Mouse (Mus musculus) kidney, postnatal 36 days (tissue): Measurements from ENCODE around the gene Fstl1.

Experiments used
- DNase-seq, 2 experiments: peaks; one replicate each; pipeline ENCODE4 v3.0.0; 2021 to 2022; ENCODE audit warnings: mixed read lengths in 2 of 2

Gene Fstl1

DNA sequence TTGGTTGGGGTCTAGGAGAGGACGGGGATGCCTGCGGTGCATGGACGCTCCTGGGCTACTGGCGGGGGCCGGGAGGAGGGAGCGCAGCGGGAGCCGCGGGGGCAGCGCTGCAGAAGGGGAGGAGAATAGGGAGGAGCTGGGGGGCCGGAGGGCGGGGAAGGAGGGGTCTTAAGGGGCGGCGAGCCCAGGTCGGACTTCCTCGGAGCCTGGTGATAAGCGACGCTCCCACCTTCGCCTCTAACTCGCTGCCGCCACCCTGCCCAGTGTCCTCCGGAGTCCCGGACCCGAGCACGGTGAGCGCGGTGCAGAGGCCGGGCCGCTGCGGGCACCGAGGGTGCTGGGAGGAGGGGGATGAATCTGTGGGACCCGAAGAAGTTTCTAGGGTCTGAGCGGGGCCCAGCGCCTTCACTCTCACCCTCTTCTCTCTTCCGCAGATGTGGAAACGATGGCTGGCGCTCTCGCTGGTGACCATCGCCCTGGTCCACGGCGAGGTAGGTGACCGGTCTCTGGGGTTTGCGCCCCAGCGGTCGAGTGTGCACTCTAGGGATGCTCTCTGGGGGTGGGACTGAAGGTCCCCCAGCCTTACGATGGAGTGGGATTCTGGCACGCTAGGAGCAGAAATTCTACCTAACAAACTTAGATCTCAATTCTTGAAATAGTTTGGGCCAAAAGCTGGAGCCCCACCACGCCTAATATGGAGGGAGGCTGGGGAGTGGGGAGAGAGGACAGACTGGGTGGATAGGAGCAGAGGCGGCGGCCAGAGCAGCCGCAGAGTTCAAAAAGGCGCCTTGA lies at the start of gene Fstl1:
Gene Fstl1 (plus strand): TSS at position 14 of the 792 bp plus-strand sequence.
- peak in 1 of 2 experiments; percentile 58 for DNase-seq

- no peak for DNase-seq
Measured at GRCm38 (mm10) chr16:37728674-37729073, 48.0 kb upstream of the Fstl1 start.

DNA sequence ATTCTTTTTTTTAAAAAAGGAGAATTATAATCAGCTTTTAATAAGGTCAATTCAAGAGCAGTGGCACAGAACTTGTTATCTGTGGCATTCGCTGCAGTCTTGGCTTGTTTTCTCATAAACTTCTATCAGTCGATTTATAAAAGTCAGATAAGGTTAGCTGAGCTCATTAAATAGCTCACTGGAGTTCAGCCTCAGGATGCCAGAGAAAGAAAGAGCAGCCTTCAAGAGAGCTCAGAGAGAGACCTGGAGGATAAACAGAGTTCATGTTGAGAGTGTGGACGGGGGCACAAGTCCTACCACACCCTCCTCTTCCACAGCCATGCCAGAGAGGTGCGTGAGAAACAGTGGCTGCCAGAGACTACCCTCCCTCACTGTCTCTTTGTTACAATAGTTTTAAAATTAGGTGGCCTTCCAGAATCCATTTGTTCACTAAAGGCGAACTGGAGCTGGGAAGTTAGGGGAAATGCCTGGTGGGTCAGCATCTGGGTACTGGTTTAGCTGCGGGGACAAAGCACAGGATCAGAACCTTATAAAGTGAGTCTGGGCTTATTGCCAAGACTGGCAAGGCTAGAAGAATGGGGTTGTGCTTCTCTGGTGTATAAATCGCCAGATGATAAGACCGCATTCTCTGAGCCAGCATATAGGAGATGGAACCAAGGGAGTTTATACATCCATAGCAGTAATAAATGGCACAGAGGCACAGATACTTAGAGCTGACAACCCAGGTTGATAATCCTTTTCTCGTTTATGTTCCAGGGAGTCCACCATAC lies 47.1 kb upstream of the Fstl1 start:
- no peak for DNase-seq

DNA sequence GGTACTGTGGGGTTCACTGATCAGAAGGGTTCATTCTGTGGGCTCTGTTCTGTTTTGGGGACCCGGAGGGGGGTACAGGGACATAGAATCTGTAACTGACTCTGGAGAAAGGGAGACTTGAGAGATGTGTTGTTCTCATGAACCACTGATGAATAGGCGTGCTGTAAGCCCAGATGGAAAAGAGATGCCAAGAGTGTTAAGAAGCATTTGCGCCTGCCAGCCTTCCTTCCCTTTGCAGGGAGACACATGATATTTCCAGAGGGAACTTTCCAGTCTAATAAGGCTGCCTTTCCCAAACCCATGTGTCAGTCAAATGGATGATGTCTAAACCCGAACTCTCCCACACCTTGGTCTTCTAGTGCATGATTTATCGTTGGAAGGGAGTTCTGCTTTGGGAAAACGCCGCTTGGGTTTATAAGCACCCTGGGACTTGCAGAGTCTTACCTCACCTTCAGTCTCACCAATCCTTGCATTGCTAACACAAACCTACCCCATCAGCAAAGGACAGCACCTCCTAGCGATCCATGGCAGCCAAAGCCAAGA lies 46.3 kb upstream of the Fstl1 start:
- no peak for DNase-seq

DNA sequence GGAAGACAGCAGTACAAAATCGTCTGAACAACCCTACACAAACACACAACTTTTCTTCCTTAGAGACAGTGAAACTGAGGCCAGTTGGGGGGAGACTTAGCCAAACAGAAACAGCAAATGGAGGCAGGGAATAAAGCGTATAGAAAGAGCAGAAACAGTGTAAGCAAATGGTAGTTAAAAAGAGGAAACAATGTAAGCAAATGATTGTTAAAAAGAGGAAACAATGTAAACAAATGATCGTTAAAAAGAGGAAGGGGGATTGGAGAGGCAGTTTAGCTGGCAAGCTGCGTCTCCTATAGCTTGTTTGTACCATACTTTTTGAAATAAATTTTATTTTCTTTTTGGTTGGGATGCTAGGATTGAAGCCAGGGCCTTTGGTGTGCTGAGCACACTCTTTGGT lies 45.2 kb upstream of the Fstl1 start:
- DNase-seq = no peak

DNA sequence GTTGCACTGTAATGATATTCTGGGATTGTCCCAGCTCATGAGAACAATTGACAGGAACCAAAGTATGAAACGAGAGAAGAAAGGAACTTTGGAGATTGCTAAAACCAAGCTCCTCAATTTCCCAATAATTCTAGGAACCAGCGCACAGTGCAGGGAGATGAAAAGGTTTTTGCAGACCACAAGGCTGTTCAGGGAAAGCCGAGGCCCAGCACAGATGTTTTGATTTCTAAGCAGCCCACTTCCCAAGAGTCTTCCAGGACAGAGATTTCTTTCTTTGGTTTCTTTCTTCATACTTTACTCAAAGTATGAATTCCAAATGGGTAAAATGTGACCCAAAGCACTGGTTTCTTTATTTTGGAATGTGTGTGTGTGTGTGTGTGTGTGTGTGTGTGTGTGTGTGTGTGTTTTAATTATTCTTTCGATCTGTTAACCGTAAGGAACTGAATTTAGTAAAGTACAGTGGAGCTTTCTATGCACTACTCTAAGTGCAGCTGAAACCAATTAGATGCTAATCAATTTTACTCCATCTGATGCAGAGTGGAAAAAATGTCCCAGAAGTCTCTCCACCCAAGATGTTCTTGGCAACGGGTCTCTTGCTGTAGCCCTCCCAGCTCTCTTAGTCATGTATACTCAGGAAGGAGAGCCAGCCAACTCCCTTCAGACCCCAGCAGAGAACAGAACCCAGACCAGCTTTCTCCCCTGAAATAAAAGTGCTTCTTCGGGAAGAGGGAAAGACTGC lies 44.5 kb upstream of the Fstl1 start:
- DNase-seq = no peak

DNA sequence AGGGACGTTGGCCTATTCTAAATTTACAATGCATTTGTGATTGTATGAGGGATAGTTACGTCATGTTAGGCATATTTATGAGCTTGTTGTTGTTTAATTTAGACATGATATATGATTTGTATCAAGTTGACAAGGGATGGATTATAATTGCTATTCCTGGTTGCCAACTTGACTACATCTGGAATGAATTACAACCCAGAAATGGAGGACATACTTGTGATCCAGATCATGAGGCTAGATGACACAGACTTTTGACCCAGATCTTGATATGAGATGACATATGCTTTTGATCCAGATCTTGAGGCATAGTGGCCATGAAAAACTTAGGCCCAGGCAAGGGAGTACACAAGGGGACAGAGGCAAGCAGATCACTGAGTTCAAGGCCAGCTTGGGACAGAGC lies 36.6 kb upstream of the Fstl1 start:
- no peak for DNase-seq

GRCm38 (mm10) chr16:37742266-37742665 lies 34.4 kb upstream of the Fstl1 start:
- no peak for DNase-seq

GRCm38 (mm10) chr16:37752876-37753275 lies 23.8 kb upstream of the Fstl1 start:
- DNase-seq = peak; percentile 15 to 43

DNA sequence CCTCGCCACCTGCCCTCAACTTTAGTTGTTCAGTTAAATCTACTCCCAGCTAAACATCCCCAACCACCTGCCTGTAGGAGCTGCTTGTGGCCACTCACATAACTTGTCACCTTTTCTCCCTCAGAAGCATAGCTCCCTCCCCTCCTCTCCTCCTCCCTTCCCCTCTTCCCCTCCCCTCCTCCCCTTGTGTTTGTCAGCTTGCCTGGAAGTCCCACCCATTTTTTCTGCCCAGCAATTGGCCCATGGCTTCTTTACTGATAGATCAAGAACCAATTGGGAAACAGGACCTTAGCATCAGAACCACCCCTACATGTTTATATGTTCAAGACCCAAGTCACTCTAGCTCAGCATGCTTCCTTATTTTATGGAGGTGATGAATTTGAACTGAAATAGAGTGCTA lies 22.9 kb upstream of the Fstl1 start:
- no peak for DNase-seq

DNA sequence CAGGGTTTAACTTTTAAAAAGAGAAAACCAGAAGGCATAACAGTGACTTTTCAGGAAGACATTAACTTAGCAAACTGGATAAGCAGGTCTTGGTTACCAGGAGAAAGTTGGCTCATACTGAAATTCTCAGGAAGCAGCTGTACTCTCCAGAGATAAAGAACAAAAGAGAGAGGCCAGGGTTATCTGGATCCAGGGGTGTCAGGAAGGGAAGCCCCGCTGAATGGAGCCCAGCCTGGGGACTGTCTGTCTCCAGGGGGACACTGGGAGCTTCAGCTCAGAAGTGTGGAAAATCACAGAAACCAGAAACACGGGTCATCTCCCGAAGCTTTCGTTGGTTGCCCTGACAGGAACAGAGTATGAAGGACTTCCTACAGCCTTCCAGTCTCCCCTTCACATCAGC lies 22.2 kb upstream of the Fstl1 start:
- DNase-seq = peak; percentile 12 to 33

GRCm38 (mm10) chr16:37757223-37757622 lies 19.4 kb upstream of the Fstl1 start:
- no peak for DNase-seq

GRCm38 (mm10) chr16:37763797-37764196 lies 12.9 kb upstream of the Fstl1 start:
- no peak for DNase-seq

DNA sequence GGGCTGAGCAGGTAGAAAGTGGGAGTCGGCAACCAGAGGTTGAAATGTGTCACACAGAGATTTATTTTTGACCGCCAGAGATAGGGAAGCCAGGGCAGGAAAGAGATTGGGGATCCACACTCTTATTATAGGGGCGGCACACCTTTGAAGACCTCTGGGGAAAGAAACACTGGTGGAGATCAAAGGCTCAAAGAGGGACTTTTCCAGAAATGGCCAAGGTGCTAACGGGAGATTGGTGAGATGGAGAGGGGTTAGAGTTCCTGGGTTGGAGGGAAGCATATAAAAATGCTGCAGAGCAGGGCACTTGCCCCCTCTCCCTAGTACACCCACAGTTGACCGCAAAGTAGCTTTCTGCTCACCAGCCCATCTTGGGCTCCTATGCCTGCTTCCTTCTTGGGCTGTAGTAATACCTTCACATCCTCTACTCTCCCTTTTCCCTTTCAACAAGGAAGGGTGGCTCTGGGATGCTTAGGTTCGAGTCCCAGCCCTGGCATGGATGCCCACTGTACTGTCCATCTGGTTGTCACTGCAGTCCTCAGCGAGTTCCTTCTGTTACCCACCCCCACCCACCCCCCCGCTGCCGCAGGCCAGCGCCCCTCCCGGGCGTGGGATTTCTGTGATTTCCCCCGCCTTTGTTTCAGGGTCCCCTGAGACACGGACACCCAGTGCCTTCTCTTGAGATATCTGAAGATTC lies 360 bp upstream of the Fstl1 start:
- no peak for DNase-seq

DNA sequence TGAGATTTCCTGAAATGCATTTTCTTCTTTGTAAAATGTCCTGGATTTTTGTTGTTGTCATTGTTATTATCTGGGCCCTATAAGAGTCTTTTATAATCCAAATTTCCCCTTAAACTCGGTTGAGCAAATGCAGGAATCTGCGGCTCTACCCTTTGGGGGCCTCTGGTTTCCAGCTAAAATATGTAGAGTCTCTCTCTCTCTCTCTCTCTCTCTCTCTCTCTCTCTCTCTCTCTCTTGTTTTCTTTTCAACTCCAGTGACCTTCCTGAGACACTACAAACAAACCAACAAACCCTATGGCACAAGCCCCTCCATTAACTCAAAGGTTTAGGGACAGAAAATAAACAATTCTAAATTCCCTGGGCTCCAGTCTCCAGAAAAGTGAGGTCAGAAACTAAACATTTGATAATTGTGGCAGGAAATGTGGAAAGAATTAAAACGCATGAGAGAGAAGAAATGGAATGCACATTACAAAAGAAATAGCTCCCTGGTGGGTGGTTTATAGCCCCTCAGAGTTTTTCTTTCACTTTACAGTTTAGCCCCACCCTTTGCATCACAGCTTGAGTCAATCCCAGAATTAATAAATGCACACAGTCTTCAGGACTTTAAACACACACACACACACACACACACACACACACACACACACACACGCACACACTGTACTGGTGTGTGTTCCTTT lies 1.3 kb downstream of the Fstl1 start:
- DNase-seq = no peak

- no peak for DNase-seq
Measured at GRCm38 (mm10) chr16:37778529-37778928, 1.9 kb downstream of the Fstl1 start.

GRCm38 (mm10) chr16:37779651-37780280 lies 3.1 kb downstream of the Fstl1 start:
- DNase-seq = no peak

DNA sequence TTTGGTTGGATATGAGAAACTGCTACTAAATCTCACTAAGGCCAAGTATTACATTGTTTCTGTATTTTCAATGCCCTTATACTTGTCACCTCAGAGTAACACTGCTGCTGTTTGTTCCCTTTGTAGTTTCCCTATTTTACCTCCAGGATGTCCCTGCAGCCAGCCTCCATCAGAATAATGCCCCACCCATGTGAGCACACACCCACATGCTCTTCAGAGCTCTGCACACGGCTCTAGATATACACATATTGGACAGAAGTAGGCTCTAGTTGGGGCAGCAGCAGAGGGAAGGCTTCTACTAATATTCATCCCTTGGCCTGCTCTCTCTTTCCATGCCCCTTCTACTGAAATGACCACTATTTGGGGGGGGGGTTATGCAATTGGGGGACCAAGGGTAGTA lies 3.7 kb downstream of the Fstl1 start:
- no peak for DNase-seq

DNA sequence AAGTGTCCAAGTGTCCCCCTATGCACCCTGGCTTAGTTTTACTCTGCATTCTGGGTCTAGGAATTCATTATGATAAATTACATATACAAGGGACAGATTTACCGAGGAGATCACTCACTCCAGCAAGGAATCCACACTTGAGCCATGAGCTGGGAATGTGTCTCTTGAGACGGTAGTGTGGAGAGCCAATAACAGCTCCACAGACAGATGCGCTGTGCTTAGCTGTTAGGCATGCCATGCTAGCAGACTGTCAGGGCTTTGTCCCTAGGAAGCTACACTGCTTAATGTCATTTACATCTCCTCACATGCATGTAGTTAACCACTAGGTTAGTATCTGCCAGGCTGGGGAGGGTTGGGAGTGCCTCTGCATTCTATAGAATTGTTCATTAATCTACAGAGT lies 4.2 kb downstream of the Fstl1 start:
- DNase-seq = no peak

GRCm38 (mm10) chr16:37784526-37784925 lies 7.9 kb downstream of the Fstl1 start:
- DNase-seq = no peak

DNA sequence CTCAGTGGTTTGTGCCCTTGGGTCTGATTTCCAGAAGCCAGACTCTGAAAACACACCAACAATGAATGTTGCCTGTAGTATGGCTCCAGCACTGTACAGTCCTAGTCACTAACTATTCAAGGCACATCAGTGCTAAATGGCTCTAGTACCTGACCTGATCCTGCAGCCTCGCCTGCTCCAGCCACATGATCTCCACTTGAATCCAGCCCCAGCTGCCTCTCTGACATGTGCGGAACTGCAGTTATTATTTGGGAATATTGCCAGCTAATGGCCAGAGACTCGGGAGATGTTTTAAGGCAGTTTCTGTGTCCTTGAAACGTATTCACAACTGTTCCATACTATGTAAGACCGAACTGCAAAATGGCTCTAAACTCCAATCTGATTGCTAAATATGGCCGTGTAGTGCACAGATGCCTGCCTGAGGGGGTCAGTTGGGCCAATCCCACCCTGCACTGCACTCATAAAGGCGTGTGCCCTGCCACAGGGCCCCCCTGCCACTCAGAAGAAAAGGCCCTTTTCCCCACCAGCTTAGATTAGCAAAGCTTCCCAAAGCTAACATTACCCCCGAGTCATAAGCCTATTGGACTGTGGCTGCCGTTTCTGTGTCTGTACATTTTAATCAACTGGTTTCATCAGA lies 11.0 kb downstream of the Fstl1 start:
- no peak for DNase-seq
